Mouse (Mus musculus) brain, adult 10 weeks (tissue): ENCODE results near the gene Mkrn1. TPM values are rescaled to one million over a fixed set of nuclear protein-coding genes. Genes with fewer than 3 reads are reported as not detected.

ENCODE experiments used
- polyA plus RNA-seq: library from polyadenylated mRNA; stranded (reverse); fragments of 350-450 nt; fragmentation: Illumina TruSeq; extraction: RNeasy Lipid Tissue Mini Kit (QIAGEN cat#74804); gene quantifications from one replicate; pipeline ENCODE4 v1.2.3, GENCODE M21; 2015; ENCODE audit warnings: low read depth, low replicate concordance

Mkrn1 gene
- 106 TPM for polyA plus RNA-seq

DNA sequence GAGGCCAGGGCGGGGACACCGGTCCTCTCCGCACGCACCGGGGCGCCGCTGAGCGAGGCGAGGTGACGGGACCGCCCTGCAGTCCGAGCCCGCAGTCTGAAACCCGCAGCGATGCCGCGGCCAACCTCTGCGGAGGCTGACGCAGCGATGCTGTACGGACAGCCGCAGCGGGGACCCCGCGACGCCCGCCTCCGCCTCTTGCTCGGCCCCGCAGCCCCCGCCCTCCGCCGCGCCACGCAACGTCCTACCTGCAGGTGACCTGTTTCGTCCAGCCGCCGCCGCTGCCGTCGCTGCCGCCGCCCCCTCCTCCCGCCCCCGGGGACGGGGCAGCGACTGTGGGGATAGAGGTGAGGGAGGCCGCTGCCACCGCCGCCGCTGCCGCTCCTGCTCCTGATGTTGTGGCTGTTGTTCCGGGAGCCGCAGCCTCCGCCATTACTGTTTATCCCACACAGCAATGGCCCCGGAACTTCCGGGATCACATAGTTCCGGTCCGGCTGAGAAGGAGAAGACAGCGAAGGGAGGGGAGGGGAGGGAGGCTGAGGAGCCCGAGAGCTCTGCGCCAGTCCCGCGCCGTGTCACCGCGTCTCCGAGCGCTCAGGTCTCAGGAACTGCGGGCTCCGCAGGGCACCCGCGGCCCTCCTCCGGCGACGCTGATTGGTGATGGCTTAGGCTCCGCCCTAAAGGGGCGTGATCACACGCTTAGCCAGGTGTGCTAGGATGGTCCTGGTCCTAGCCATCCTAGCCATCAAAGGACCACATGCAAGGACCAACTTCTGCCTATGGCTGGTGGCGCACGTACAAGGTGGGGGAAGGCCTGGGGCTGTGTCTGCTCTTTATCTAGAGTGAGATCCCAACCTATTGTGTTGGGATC, at the start of gene Mkrn1:
Gene Mkrn1, minus strand, starts transcription at position 612 of the 871 bp plus-strand sequence.

DNA sequence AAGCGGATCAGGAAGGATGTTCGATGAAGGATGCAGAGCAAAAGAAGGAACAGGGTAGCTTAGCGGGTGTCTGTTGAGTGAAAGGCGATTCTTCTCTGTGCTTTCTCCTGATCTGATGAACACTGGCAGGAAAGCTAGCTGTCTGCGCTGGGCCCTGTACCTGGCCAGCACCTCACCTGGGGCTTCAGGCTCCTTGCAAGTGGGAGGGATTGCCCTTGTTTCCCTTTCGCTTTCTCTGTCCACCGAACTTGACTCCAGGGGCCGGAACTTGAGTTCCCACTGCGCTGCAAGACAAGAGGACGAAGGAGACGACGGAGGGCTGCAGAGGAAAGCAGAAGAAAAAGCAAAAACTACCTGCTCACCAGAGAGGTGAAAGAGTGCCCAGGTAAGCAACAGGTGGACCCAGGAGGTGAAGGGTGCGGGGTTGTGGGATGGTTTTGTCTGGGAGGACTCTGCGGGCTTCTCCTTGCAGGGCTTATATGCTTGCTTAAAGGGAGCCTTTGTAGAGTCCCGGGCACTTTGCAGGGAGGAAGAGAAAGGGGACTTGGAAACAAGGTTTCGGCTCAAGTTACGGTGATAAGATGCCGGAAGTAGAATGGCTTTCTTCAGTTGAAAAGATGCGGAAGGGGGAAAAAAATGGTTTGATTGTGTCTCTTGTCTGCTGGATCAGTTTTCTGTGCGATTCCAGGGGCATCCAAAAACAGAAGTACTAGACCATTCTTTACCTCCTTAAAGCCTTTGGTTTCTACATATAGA, 39.0 kb downstream of the Mkrn1 start, which contains the start of gene Rab19:
Gene Rab19, plus strand, starts transcription at position 51 of the 756 bp plus-strand sequence.

DNA sequence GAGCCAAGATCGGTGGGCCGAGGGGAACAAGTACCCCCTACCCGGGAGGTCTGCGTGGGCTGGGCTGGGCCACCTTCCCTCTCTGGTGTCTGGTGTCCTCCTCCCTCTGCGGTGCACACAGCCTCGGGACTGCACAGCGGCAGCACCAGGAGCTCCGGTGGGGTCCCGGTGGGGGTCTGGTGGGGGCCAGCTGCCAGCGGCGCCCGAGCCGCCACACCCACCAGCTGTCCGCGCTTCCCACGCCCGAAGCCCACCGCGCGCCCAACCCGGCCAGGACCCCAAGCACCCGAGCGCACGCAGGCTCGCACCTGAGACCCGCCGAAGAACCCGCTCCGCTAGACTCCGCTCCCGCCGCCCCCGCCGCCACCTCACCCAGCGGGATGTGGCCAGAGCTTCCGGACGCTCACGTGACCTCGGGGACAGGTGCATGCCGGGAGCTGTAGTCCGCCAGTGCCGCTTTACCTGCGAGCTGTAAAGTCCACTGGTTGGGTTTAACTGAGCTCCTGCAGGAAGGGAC, 42.9 kb downstream of the Mkrn1 start, which contains the start of gene Slc37a3:
Gene Slc37a3, minus strand, starts transcription at position 365 of the 517 bp plus-strand sequence.

Other genes starting within 250 kb of the Mkrn1 start
- gene Kdm7a, start 213.7 kb downstream of the Mkrn1 start, polyA plus RNA-seq = 20.9 TPM
- 42.1 TPM for gene Slc37a3, start 42.8 kb downstream of the Mkrn1 start, polyA plus RNA-seq
- gene Rab19, start 39.3 kb downstream of the Mkrn1 start, polyA plus RNA-seq = not detected
- gene Dennd2a, start 137.4 kb upstream of the Mkrn1 start, polyA plus RNA-seq = 11.3 TPM
- 25.3 TPM for gene Adck2, start 153.4 kb upstream of the Mkrn1 start, polyA plus RNA-seq
- gene Gm42420, start 165.3 kb upstream of the Mkrn1 start, polyA plus RNA-seq = not detected
- gene Ndufb2, start 172.1 kb upstream of the Mkrn1 start, polyA plus RNA-seq = 410 TPM